ENCODE assay signal across 12 mouse cellular contexts in the genomic region with DNA sequence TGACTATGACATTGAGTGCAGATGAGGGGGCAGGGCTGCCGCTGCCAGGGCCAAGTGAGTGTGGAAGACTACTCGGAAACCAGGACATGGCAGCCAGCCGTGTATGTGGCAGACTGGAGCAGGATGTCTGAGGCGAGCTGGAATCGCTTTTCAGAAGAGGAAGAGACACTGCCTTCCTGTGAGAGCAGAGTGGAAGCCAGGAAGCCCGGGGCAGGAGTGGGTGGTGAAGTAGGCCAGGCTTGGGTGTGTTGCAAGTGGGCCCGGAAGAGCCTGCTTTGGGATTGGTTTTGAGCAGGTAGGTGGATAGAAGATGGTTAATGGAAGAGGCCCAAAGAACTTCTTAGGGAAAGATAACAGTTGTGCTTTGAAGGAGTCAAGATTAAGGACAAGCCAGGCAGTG.
"Had no signal": no experiment of that assay in that cellular context is flagged by ENCODE, and none has a peak within 500 bp of the region (broad histone marks: within the 10 kb centered on the region; RNA-seq: fewer than 3 reads in every experiment).

No protein-coding gene starts in this region.

- DNase-seq: gastrocnemius, adult 2 months; gastrocnemius, postnatal 10 days; gastrocnemius, postnatal 25 days; heart, adult 2 months; heart, postnatal 14 days; heart, postnatal 4 days; kidney, adult 18-20 months; kidney, adult 8-10 months; kidney, postnatal 10 days; kidney, postnatal 4 days; liver; liver, embryonic 13.5 days had no signal
